In the genomic region with DNA sequence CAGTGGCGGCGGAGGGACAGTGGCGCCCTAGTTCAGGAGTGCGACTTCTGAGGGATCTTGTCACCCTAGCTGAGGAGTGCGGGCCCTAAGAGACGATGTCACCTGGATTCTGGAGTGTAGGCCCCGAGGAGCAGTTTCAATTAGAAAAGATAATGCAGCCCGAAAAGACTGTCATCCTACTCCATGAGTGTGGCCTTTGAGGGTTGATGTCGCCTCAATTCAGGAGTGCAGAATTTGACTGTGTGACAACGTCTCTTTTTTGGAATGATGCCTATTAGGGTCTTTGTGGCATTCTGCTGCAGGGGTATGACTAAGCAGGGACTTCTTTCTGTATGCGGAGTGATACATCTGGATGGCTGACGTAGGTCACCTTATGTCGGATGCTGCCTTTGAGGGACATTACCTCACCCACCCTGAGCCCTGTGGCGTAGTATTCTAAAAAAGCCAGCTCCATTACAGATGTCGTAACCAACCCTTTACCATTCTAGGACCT, we compare ENCODE assay signal across 8 mouse cellular contexts. TPM values are rescaled to one million over a fixed set of nuclear protein-coding genes. Genes with fewer than 3 reads are reported as not detected.
DNase-seq lines count a peak whose midpoint lies in the region; ATAC-seq and TF ChIP-seq lines count a peak whose summit lies in the region.

No protein-coding gene starts in this region.

- ATAC-seq in kidney, postnatal 0 days (replicated peaks; ENCODE audit: low FRiP score, low read depth): peak; percentile 85
- ATAC-seq in neutrophil, adult 5-6 weeks (ENCODE audit: extremely low read depth, insufficient number of reproducible peaks, low FRiP score, poor library complexity, severe bottlenecking): 0 out of 2 replicates have a peak, but pooled peaks have one; percentile 9

- H3K9ac ChIP-seq in kidney, postnatal 0 days (ENCODE audit: low read depth, low read length): peak overlapping the region; percentile 65

- DNase-seq in 416B (ENCODE audit: low read depth): peak; percentile 92
- DNase-seq in cerebellum, adult 9-11 months: peak; percentile 62
- DNase-seq in frontal cortex, adult 2 months (ENCODE audit: extremely low spot score in 1 of 2, low spot score in 1 of 2): peak; percentile 76 to 82
- DNase-seq in kidney, postnatal 0 days (ENCODE audit: low spot score): peak; percentile 86
- peak; percentile 14 for DNase-seq in lung, adult 2 months
- no peak for DNase-seq in gastrocnemius, postnatal 14 days

- peaks cover 67% of the 10 kb centered on the region for H3K4me1 ChIP-seq in E14TG2a.4 (replicated peaks; ENCODE audit: low read depth, low read length)
- H3K4me1 ChIP-seq in kidney, postnatal 0 days (replicated peaks; ENCODE audit: insufficient read depth, low read length): 0 out of 2 replicates have a peak, but pooled peaks cover 6% of the 10 kb centered on the region
- H3K4me1 ChIP-seq in lung, adult 2 months (ENCODE audit: control insufficient read depth, insufficient read depth, low read length): peaks cover 6% of the 10 kb centered on the region

- peaks cover 44% of the 10 kb centered on the region for H3K36me3 ChIP-seq in E14TG2a.4 (ENCODE audit: insufficient read depth, low read length)
- peaks cover 20% of the 10 kb centered on the region for H3K36me3 ChIP-seq in kidney, postnatal 0 days (ENCODE audit: insufficient read depth, low read length)

- peak overlapping the region; percentile 88 for H3K27ac ChIP-seq in kidney, postnatal 0 days

- under 1% methylated on average over 15 of the region's 15 CpGs for WGBS in kidney, postnatal 0 days
- under 1% methylated on average over 15 of the region's 15 CpGs for WGBS in lung, adult 2 months

- no peaks in the 10 kb centered on the region for H3K9me3 ChIP-seq in E14TG2a.4 (ENCODE audit: low read length)
- no peaks in the 10 kb centered on the region for H3K9me3 ChIP-seq in kidney, postnatal 0 days (replicated peaks; ENCODE audit: low read length)

- no peak for TF ChIP-seq CTCF in E14TG2a.4 (conservative IDR thresholded peaks at IDR 0.05; ENCODE audit: low read length)
- TF ChIP-seq CTCF in kidney, postnatal 0 days (IDR thresholded peaks at IDR 0.05; ENCODE audit: low read depth): no peak
- no peak for TF ChIP-seq CTCF in lung, adult 2 months (IDR thresholded peaks at IDR 0.05; ENCODE audit: insufficient read depth, low read length)

- H3K27me3 ChIP-seq in E14TG2a.4 (ENCODE audit: insufficient read depth, low read length): no peaks in the 10 kb centered on the region
- no peaks in the 10 kb centered on the region for H3K27me3 ChIP-seq in kidney, postnatal 0 days (ENCODE audit: insufficient read depth, low read length)

- intact Hi-C loops in gastrocnemius, postnatal 14 days (cut with DNase I; ENCODE audit: low total_unique reads): no loop called here

- peak overlapping the region; percentile 67 for H3K4me2 ChIP-seq in kidney, postnatal 0 days (ENCODE audit: low read length)

- H3K4me3 ChIP-seq in E14TG2a.4 (replicated peaks; ENCODE audit: low read length): peak overlapping the region; percentile 93
- H3K4me3 ChIP-seq in kidney, postnatal 0 days (replicated peaks; ENCODE audit: low read depth, low read length): peak overlapping the region; percentile 53
- H3K4me3 ChIP-seq in lung, adult 2 months (replicated peaks; ENCODE audit: extremely low read depth, low read depth, low read length): peak overlapping the region; percentile 99

- TF ChIP-seq POLR2A in lung, adult 2 months (IDR thresholded peaks at IDR 0.05; ENCODE audit: borderline replicate concordance, extremely low read depth, low read depth, low read length): no peak

RNA-seq across cellular contexts. Expression of a gene that starts 0.4 kb away (rescaled TPM):
- polyA plus RNA-seq in frontal cortex, adult 2 months (2012; rRNA removed): 1,058 and 1,135 TPM in 2 replicates
- polyA plus RNA-seq in kidney, postnatal 0 days (2015; fragmentation: Nextera tagmentation; extraction: Ambion mirVana): 182 and 191 TPM in 2 replicates
- 25.5 and 43.7 TPM in 2 replicates for polyA plus RNA-seq in lung, adult 2 months (2012; rRNA removed)
- total RNA-seq in neutrophil, adult 5-6 weeks (2017): 44.0 and 56.2 TPM in 2 replicates
- 10 to 100 TPM; 30.1 to 32.7 TPM for total RNA-seq in gastrocnemius, postnatal 14 days (2021)
